Mouse (Mus musculus) kidney, postnatal 4 days (tissue): ENCODE data around the gene Naa50.

Source experiments
- DNase-seq, 2 experiments: peaks; one replicate each; pipeline ENCODE4 v3.0.0; 2021; ENCODE audit warnings: mixed read lengths in 2 of 2

The Naa50 gene

DNA sequence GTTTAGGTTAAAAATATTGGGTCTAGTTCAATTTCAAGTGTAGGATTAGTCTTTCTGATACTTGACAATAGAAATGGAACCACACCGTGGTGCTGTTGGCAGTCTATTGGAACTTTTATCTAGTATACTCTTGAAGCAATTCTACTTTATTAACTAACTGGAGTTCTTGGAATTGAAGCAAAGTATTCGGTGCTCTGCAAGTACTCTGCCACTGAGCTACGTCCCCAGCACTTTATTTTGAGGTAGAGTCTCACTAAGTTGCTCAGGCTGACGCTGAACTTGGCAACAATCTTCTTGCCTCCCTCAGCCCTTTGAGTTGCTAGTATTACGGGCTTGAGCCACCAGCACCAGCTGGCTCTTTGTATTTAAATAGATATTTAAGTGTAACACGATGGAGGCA lies 1.9 kb downstream of the Naa50 start:
- no peak for DNase-seq

DNA sequence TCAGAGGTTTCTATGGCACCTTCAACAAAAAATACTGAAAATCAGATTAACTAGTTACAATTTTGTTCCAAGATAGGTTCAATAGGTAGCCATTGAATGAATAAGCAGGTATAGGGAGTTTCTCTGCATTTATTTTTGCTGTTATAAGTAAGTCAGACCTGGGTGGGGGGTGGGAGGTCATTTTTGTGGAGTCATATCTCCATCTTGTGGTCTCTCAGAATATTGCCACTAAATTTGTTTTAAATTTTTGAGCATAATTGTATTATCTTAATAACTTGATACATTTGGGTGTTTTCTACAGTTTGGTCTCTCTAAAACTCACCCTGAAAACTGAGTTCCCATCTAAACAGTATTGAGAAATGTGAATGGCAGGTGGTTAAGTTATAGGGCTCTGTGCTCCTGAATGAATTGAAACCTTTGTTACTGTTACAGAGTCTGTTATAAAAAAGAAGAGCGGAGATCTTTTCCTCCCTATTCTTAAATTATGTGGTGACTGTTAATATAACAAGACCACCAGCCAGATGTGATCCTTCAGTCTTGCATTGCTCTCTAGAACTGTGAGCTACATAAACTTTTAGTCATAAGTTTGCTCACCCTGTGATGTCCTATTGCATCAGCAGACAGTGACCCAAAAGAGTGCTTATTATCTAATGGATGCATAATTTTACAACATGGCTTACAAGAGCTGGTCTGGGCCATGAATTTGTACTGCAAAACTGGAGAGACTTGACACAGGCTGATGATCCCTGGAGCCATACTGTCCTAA lies 9.6 kb downstream of the Naa50 start:
- DNase-seq: no peak

GRCm38 (mm10) chr16:44154497-44155057 lies 14.9 kb downstream of the Naa50 start:
- no peak for DNase-seq

DNA sequence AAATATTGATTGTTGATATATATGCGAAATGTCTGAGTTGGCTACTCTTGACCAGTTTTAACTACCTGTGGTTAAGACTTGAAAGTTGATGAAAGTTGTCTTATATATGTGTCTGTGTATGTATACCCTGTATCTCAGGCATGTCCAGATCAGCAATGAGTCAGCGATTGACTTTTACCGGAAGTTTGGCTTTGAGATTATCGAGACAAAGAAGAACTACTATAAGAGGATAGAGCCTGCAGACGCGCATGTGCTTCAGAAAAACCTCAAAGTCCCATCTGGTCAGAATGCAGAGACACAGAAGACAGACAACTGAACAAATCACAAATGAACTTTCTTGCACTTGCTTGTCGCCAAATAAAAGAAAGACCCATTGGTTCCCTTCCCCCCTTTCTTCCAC lies 19.7 kb downstream of the Naa50 start:
- no peak for DNase-seq

DNA sequence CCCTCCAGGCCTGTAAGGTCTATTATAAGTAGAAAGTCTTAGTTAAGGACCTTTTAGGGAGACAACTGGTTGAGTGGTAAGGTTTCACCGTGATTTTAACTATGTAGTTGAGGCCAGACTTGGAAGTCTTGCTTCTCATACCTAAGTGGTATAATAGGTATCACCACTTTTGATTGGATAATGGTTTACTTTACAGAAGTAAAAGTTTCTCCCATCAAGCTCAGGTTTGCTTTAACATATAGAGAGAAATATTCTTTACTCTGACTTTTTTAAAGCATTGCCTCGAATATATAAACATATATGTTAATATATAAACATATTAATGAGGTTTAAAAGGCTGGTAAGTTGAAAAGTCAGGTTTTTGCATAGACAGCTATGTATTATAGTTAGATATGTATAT lies 24.2 kb downstream of the Naa50 start:
- DNase-seq: no peak

GRCm38 (mm10) chr16:44165182-44165581 lies 25.6 kb downstream of the Naa50 start:
- no peak for DNase-seq

- DNase-seq: no peak
Measured at GRCm38 (mm10) chr16:44168990-44169389, 29.4 kb downstream of the Naa50 start.

GRCm38 (mm10) chr16:44172297-44173154 lies 32.9 kb downstream of the Naa50 start:
- DNase-seq: peak; percentile 97 to 99

DNA sequence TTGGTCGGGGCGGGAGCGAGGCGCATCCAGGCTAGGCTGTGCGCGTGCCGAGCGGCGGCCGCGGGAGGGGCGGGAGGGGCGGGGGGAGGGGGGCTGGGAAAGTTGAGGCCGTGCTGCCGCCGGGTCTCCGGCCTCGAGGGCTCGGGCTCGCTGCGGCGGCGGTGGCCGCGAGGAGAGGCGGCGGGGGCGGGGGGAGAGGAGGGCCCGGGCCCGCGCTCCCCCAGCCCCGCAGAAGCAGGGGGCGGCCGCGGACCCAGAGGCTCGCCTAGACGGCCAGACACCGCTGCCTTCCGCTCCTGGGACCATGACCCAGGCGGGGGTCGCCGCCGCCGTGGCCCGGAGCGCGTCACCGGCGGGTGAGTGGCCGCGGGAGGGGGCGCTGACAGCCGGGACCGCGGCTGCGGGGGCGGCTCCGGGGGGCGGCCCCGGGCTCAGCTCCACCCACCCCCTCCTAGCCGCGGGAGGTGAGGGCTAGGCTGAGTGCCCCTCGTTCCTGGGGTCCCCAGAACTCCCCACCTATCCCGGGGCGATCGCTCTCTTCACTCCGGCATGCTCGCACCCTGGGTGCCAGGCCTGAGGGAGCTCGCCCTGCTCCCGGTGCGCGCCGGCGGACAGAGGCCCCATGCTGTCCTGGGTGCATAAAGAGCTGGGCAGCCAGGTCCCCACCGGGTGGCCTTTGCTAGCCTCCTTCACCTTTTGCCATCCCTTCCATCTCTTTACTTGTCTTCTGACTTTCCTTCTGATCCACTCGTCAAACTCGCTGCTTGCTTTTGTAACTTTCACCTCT lies 33.7 kb downstream of the Naa50 start, which contains the start of gene Usf3:
TSS of gene Usf3 (plus strand) at position 92 of the 787 bp plus-strand sequence.
- peak; percentile 72 to 81 for DNase-seq

DNA sequence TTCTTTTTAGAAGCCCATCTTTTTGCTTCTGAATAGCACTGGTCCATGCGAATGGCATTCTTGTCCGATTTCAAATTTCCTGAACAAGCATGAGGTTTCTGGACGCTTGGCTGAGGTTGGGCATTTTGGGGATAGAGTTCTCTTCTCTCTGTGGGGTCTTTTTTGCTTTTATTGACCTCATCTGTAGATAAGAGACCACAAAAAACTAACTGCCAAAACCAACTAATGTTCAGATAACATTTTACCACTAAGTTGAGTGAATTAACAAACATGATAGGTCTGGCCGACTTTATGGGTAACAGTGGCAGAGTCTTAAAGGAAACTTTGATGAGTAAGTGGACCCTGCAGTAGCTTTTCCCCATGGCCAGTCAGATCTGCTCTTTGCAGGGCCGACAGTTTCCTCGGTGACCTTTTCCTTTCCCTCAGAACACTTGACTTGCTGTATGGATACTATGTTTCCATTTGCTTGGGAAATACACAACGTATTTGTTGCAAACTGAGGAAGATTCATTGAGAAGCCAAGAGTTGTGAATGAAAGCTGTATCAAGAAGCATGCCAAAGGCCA lies 34.4 kb downstream of the Naa50 start:
- DNase-seq: no peak

- DNase-seq: no peak
Measured at GRCm38 (mm10) chr16:44175001-44175400, 35.4 kb downstream of the Naa50 start.

- no peak for DNase-seq
Measured at GRCm38 (mm10) chr16:44176511-44176910, 36.9 kb downstream of the Naa50 start.

DNA sequence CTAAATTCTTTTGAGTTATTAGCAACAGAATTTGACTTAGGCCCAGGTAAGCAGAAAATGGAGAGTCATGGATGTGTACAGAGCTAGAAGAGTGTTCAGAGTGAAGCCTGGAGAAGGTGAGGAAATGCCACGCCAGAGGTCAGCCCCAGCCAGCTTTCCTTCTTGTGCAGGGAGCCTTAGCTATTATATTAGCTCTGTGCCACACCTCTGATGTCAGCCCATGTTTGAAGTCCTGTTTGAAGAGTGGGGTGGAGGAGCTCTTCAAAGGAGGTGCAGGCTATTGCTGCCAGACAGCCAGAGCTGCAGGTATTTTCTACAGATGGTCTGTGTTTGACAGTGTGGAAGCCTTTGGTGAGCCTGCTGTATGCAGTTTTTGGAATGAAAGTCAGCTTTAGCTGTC lies 38.9 kb downstream of the Naa50 start:
- no peak for DNase-seq

DNA sequence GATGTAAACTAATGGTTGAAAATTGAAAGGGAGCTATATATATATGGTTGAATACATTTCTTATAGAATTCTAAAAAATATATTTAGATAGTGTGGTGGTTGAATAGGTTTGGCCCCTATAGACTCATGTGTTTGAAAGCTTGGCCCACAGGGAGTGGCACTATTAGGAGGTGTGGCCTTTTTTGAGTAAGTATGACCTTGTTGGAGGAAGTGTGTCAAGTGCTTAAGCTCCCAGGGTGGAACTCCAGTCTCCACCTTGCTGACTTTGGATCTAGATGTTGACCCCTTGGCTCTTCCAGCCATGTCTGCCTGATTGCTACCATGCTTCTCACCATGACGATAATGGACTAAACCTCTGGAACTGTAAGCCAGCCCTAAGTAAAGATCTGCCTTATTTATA lies 43.0 kb downstream of the Naa50 start:
- DNase-seq: no peak

GRCm38 (mm10) chr16:44184769-44185168 lies 45.1 kb downstream of the Naa50 start:
- DNase-seq: no peak

- DNase-seq: no peak
Measured at GRCm38 (mm10) chr16:44187172-44187571, 47.5 kb downstream of the Naa50 start.

DNA sequence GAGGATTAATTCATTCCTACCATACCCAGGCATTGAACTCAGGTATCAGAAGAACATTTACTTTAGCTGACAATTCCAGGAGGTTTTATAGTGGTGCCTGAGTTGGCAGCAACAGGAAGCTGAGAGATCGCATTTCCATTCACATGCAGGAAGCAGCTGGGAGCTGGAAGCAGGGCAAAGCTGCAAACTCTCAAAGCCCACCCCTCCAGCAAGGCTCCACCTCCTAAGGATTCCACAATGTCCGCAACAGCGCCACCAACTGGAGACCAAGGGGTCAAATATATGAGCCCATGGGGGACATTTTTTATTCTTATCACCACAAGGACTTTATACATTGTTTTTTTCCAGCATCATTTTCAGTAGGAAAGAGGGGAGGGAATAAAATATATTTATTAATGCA lies 49.1 kb downstream of the Naa50 start:
- DNase-seq: peak in 1 of 2 experiments; percentile 8

GRCm38 (mm10) chr16:44190032-44190431 lies 50.4 kb downstream of the Naa50 start:
- no peak for DNase-seq

DNA sequence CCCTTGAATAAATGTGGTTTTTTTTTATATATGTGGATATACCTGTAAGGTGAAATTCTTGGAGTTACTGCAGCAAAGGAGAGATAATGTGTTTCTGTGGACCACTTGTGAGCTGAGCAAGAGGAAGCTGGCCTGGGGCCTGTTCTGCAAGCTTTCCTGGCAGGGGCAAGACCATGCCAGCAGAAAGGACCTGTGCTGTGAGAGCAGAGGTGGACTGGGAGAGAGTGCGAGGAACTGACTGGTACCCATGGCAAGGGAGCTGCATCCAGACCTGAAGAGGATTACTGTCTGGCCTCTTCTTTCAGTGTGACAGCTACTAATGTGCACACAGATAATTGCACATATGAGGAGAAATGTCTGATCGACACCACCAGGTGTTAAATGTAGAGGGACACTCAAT lies 51.3 kb downstream of the Naa50 start:
- no peak for DNase-seq

DNA sequence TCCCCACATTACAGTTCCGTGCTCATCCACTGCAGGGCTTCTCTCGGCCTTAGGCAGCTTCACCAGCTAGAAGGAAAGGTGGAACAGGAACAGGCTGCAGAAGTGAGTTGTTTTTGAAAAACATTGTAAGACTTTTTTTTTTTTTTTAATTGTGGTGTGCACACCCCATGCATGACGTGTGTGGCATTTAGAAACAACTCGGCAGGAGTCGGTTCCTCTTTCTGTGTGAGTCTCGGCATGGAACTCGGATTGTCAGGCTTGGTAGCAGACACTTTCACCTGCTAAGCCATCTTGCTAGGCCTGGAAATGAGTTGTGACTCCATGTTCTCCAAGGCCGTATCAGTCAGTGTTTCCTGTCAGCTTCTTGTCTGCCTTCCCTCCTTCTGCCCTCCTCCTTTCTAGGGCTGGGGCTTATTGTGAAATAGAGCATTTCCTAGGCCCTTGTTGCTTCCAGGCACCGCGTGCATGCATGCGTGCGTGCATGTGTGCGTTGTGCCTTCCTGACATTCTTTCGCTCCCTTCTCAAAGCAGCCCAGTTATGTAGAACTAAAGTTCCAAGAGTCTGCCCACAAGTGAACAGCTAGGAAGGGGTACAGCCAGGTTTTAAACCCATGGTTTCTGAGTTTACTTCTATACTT lies 59.6 kb downstream of the Naa50 start:
- DNase-seq: no peak

DNA sequence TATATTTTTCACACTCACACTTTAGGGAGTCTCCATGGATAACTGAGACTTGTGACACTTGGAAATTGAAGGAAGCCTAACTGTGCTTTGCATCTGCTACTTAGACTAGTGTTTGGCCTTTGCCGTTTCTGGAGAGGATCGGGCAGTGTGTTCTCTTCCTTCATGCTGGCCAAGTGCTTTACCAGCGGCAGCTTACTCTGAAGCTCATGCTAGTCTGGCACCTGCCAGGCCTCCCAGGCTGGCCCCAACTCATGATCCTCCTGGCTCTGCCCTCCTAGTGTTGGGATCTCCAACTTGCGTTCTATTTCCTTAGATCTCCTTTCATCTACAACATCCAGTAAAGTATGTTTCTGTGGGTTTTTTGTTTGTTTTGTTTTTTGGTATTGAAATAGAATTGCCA lies 60.5 kb downstream of the Naa50 start:
- no peak for DNase-seq

DNA sequence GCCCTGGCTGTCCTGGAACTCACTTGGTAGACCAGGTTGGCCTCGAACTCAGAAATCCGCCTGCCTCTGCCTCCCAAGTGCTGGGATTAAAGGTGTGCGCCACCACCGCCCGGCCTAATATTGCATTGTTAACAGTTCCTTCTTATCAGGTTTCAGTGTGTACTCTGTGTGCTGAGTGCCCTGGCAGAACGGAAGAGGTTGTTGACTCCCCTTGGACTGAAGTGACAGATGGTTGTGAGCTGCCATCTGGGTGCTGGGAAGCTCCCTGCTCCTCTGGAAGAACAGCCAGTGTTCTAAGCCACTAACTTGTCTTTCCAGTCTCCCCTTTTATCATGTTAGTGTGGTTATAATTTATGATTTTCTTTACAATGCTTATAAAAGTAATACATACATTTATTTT lies 64.7 kb downstream of the Naa50 start:
- DNase-seq: no peak
